Mouse (Mus musculus): Measurements from ENCODE around the gene Pdzd2. TPM values are rescaled to one million over a fixed set of nuclear protein-coding genes. Genes with fewer than 3 reads are reported as not detected.

Gene Pdzd2
- total RNA-seq (2023): 1.5 TPM

GRCm38 (mm10) chr15:12739277-12740247 is at the start of gene Pdzd2:
Pdzd2 (minus strand) TSS chr15:12739924.

GRCm38 (mm10) chr15:12321788-12322621 is 417.7 kb downstream of the Pdzd2 start, which contains the start of gene 1810049J17Rik:
1810049J17Rik (minus strand) TSS chr15:12321899.

GRCm38 (mm10) chr15:12321091-12321787 is 418.5 kb downstream of the Pdzd2 start, which contains the start of gene Golph3:
Golph3 (plus strand) TSS chr15:12321450.

Other genes starting within 250 kb of the Pdzd2 start
- 11.9 TPM for gene 6030458C11Rik, start 84.7 kb upstream of the Pdzd2 start, total RNA-seq (2023)
- gene Drosha, start 84.9 kb upstream of the Pdzd2 start, total RNA-seq (2023): 28.9 TPM

Measured in CD4-positive naive resting alpha-beta T cell, adult 57 days (primary cell).